Mouse (Mus musculus) intestine, embryonic 15.5 days (tissue): Measurements from ENCODE around the gene St6gal1. TPM values are rescaled to one million over a fixed set of nuclear protein-coding genes. Genes with fewer than 3 reads are reported as not detected.

Experiments used
- ATAC-seq: fragments of 200-750 bp; cut with Nextera tagmentation; 2 replicates; pipeline ENCODE4 v1.8.0; 2017; ENCODE audit warnings: moderate TSS enrichment, moderate library complexity
- H3K27ac ChIP-seq: fragments of 300-500 bp; sonication (generic); 2 replicates; pipeline ENCODE4 v1.5.1; 2015; ENCODE audit warnings: mild to moderate bottlenecking, inconsistent platforms
- H3K27me3 ChIP-seq: fragments of 300-500 bp; sonication (generic); replicated peaks from 2 replicates; pipeline ENCODE4 v1.6.1; 2015; ENCODE audit warnings: inconsistent platforms
- H3K36me3 ChIP-seq: fragments of 300-500 bp; sonication (generic); 2 replicates; pipeline ENCODE4 v1.6.1; 2015; ENCODE audit warnings: inconsistent platforms
- H3K4me1 ChIP-seq: fragments of 300-500 bp; sonication (generic); replicated peaks from 2 replicates; pipeline ENCODE4 v1.6.1; 2015; ENCODE audit warnings: inconsistent platforms
- H3K4me2 ChIP-seq: fragments of 300-500 bp; sonication (generic); replicated peaks from 2 replicates; pipeline ENCODE4 v1.6.1; 2015; ENCODE audit warnings: mild to moderate bottlenecking, inconsistent platforms
- H3K4me3 ChIP-seq: fragments of 300-500 bp; sonication (generic); replicated peaks from 2 replicates; pipeline ENCODE4 v1.5.1; 2015; ENCODE audit warnings: inconsistent platforms
- H3K9ac ChIP-seq: fragments of 300-500 bp; sonication (generic); 2 replicates; pipeline ENCODE4 v1.6.1; 2015; ENCODE audit warnings: inconsistent platforms
- H3K9me3 ChIP-seq: fragments of 300-500 bp; sonication (generic); 2 replicates; pipeline ENCODE4 v1.6.1; 2016; ENCODE audit warnings: inconsistent platforms
- WGBS: fragments of 180-500 bp; shearing (Covaris S2); methylation state at CpG from one replicate; pipeline ENCODE4 v1.1.7; 2015; 5-methylcytosine and 5-hydroxymethylcytosine counted together
- polyA plus RNA-seq: library from polyadenylated mRNA; unstranded; fragments of >200 nt; fragmentation: Nextera tagmentation; extraction: Ambion mirVana; gene quantifications from 2 replicates; pipeline ENCODE4 v1.2.1, GENCODE M21; 2015

The St6gal1 gene
- polyA plus RNA-seq, 1 experiment from 2014 or later = 15.7 TPM

- Histone ChIP-seq H3K4me1 (peaks cover 15% of the 10 kb centered on the region), H3K9me3 (no peaks in the 10 kb centered on the region), H3K27me3 (no peaks in the 10 kb centered on the region), H3K36me3 (no peaks in the 10 kb centered on the region), H3K27ac (peak overlapping the region; percentile 85), H3K4me3 (peak overlapping the region; percentile 73), H3K9ac (peak overlapping the region; percentile 76), H3K4me2 (peak overlapping the region; percentile 96)
- peak; percentile 53 for ATAC-seq
- WGBS = 3% methylated on average over 28 of the region's 28 CpGs
Measured at GRCm38 (mm10) chr16:23225821-23226600, 1.5 kb downstream of the St6gal1 start.

GRCm38 (mm10) chr16:23226601-23227351 is 2.2 kb downstream of the St6gal1 start:
- Histone ChIP-seq H3K27ac (peak overlapping the region; percentile 85; the same call in 1 of the 2 replicates), H3K9ac (peak overlapping the region; percentile 76), H3K27me3 (no peaks in the 10 kb centered on the region), H3K4me2 (peak overlapping the region; percentile 96), H3K4me1 (peaks cover 18% of the 10 kb centered on the region), H3K4me3 (peak overlapping the region; percentile 73), H3K36me3 (no peaks in the 10 kb centered on the region), H3K9me3 (no peaks in the 10 kb centered on the region)
- ATAC-seq = no peak
- 19% methylated on average over 14 of the region's 14 CpGs for WGBS

GRCm38 (mm10) chr16:23227851-23228250 is 3.3 kb downstream of the St6gal1 start:
- Histone ChIP-seq H3K4me2 (peak overlapping the region; percentile 96), H3K9me3 (no peaks in the 10 kb centered on the region), H3K27me3 (no peaks in the 10 kb centered on the region), H3K36me3 (no peaks in the 10 kb centered on the region), H3K4me1 (peaks cover 18% of the 10 kb centered on the region), H3K27ac (no peak overlapping the region), H3K4me3 (no peak overlapping the region), H3K9ac (no peak overlapping the region)
- ATAC-seq = no peak
- 45% methylated on average over 6 of the region's 6 CpGs for WGBS

- H3K27ac ChIP-seq = no peak overlapping the region
- 54% methylated on average over 3 of the region's 3 CpGs for whole genome bisulfite sequencing
- H3K36me3 ChIP-seq = no peaks in the 10 kb centered on the region
- no peaks in the 10 kb centered on the region for H3K9me3 ChIP-seq
- H3K9ac ChIP-seq = no peak overlapping the region
- ATAC-seq = no peak
- no peaks in the 10 kb centered on the region for H3K27me3 ChIP-seq
- H3K4me1 ChIP-seq = peaks cover 18% of the 10 kb centered on the region
- H3K4me3 ChIP-seq = no peak overlapping the region
- H3K4me2 ChIP-seq = no peak overlapping the region; the same call in 1 of the 2 replicates
Measured at GRCm38 (mm10) chr16:23228486-23228885, 3.9 kb downstream of the St6gal1 start.

GRCm38 (mm10) chr16:23229945-23230344 is 5.4 kb downstream of the St6gal1 start:
- no peaks in the 10 kb centered on the region for H3K27me3 ChIP-seq
- peaks cover 9% of the 10 kb centered on the region; the same call in 1 of the 2 replicates for H3K4me1 ChIP-seq
- no peaks in the 10 kb centered on the region for H3K36me3 ChIP-seq
- no peak overlapping the region for H3K9ac ChIP-seq
- H3K4me3 ChIP-seq = no peak overlapping the region
- H3K9me3 ChIP-seq = no peaks in the 10 kb centered on the region
- H3K4me2 ChIP-seq = no peak overlapping the region
- H3K27ac ChIP-seq = no peak overlapping the region
- 76% methylated on average over 3 of the region's 3 CpGs for WGBS
- no peak for ATAC-seq

- peaks cover 9% of the 10 kb centered on the region; the same call in 1 of the 2 replicates for H3K4me1 ChIP-seq
- peak; percentile 48; the same call in 1 of the 2 replicates for ATAC-seq
- no peaks in the 10 kb centered on the region for H3K36me3 ChIP-seq
- no peaks in the 10 kb centered on the region for H3K27me3 ChIP-seq
- H3K9ac ChIP-seq = no peak overlapping the region
- H3K9me3 ChIP-seq = no peaks in the 10 kb centered on the region
- H3K27ac ChIP-seq = no peak overlapping the region
- H3K4me2 ChIP-seq = no peak overlapping the region
- 46% methylated on average over 4 of the region's 4 CpGs for WGBS
- H3K4me3 ChIP-seq = no peak overlapping the region
Measured at GRCm38 (mm10) chr16:23231168-23231567, 6.6 kb downstream of the St6gal1 start.

GRCm38 (mm10) chr16:23232691-23233090 is 8.2 kb downstream of the St6gal1 start:
- Histone ChIP-seq H3K27me3 (no peaks in the 10 kb centered on the region), H3K36me3 (no peaks in the 10 kb centered on the region), H3K4me1 (peaks cover 15% of the 10 kb centered on the region; the same call in 1 of the 2 replicates), H3K27ac (no peak overlapping the region), H3K9ac (no peak overlapping the region), H3K4me3 (no peak overlapping the region), H3K9me3 (no peaks in the 10 kb centered on the region), H3K4me2 (no peak overlapping the region)
- WGBS = 53% methylated on average over 7 of the region's 7 CpGs
- ATAC-seq = 0 out of 2 replicates have a peak, but pooled peaks have one; percentile 12

- Histone ChIP-seq H3K36me3 (no peaks in the 10 kb centered on the region), H3K9me3 (no peaks in the 10 kb centered on the region), H3K4me1 (peaks cover 11% of the 10 kb centered on the region; the same call in 1 of the 2 replicates), H3K27me3 (no peaks in the 10 kb centered on the region), H3K9ac (no peak overlapping the region), H3K4me2 (no peak overlapping the region), H3K27ac (no peak overlapping the region), H3K4me3 (no peak overlapping the region)
- 69% methylated on average over 10 of the region's 10 CpGs for WGBS
- ATAC-seq = no peak
Measured at GRCm38 (mm10) chr16:23233496-23233895, 9.0 kb downstream of the St6gal1 start.

GRCm38 (mm10) chr16:23234557-23234956 is 10.0 kb downstream of the St6gal1 start:
- 85% methylated on average over 5 of the region's 5 CpGs for WGBS

GRCm38 (mm10) chr16:23235173-23235694 is 10.7 kb downstream of the St6gal1 start:
- no peaks in the 10 kb centered on the region for H3K9me3 ChIP-seq
- H3K4me2 ChIP-seq = no peak overlapping the region
- 78% methylated on average over 7 of the region's 7 CpGs for WGBS
- no peak overlapping the region for H3K9ac ChIP-seq
- no peak for ATAC-seq
- no peaks in the 10 kb centered on the region for H3K27me3 ChIP-seq
- no peak overlapping the region for H3K27ac ChIP-seq
- peaks cover 19% of the 10 kb centered on the region for H3K4me1 ChIP-seq
- H3K36me3 ChIP-seq = no peaks in the 10 kb centered on the region
- no peak overlapping the region for H3K4me3 ChIP-seq

More at GRCm38 (mm10) chr16:23234557-23234956, 10.0 kb downstream of the St6gal1 start:
- H3K9ac ChIP-seq = no peak overlapping the region
- no peak for ATAC-seq
- H3K9me3 ChIP-seq = no peaks in the 10 kb centered on the region
- H3K4me3 ChIP-seq = no peak overlapping the region
- H3K27me3 ChIP-seq = no peaks in the 10 kb centered on the region
- peaks cover 13% of the 10 kb centered on the region for H3K4me1 ChIP-seq
- H3K36me3 ChIP-seq = no peaks in the 10 kb centered on the region
- no peak overlapping the region for H3K4me2 ChIP-seq
- no peak overlapping the region for H3K27ac ChIP-seq

GRCm38 (mm10) chr16:23239583-23239982 is 15.0 kb downstream of the St6gal1 start:
- H3K27me3 ChIP-seq = no peaks in the 10 kb centered on the region
- H3K4me2 ChIP-seq = no peak overlapping the region
- H3K27ac ChIP-seq = no peak overlapping the region
- 69% methylated on average over 6 of the region's 6 CpGs for WGBS
- peaks cover 23% of the 10 kb centered on the region for H3K4me1 ChIP-seq
- H3K4me3 ChIP-seq = no peak overlapping the region
- no peaks in the 10 kb centered on the region for H3K36me3 ChIP-seq
- no peaks in the 10 kb centered on the region for H3K9me3 ChIP-seq
- H3K9ac ChIP-seq = no peak overlapping the region
- ATAC-seq = no peak; the same call in 1 of the 2 replicates
